Mouse (Mus musculus) megakaryocyte, adult 5-6 weeks (primary cell): ENCODE measurements around the gene Gper1. TPM values are rescaled to one million over a fixed set of nuclear protein-coding genes. Genes with fewer than 3 reads are reported as not detected.

Source experiments
- ATAC-seq: 2 replicates; pipeline ENCODE4 v1.8.0; 2016; ENCODE audit warnings: mild to moderate bottlenecking, inconsistent platforms; ENCODE audit not compliant: poor library complexity, severe bottlenecking
- total RNA-seq, 2 experiments: library from RNA; stranded (forward) in 1 of 2; stranded (reverse) in 1 of 2; fragments of 153-499, 151-499 nt in 1 of 2; fragments of 221-1000, 200-1000 nt in 1 of 2; gene quantifications; 2 replicates each; pipeline versions ENCODE4 v1.2.3 to v1.2.4; 2015 to 2017

Gper1 gene
- total RNA-seq (2015): 0.07 TPM in 1 of 2 replicates, not detected in the other
- 0.22 TPM in 1 of 2 replicates, not detected in the other for total RNA-seq (2017)

DNA sequence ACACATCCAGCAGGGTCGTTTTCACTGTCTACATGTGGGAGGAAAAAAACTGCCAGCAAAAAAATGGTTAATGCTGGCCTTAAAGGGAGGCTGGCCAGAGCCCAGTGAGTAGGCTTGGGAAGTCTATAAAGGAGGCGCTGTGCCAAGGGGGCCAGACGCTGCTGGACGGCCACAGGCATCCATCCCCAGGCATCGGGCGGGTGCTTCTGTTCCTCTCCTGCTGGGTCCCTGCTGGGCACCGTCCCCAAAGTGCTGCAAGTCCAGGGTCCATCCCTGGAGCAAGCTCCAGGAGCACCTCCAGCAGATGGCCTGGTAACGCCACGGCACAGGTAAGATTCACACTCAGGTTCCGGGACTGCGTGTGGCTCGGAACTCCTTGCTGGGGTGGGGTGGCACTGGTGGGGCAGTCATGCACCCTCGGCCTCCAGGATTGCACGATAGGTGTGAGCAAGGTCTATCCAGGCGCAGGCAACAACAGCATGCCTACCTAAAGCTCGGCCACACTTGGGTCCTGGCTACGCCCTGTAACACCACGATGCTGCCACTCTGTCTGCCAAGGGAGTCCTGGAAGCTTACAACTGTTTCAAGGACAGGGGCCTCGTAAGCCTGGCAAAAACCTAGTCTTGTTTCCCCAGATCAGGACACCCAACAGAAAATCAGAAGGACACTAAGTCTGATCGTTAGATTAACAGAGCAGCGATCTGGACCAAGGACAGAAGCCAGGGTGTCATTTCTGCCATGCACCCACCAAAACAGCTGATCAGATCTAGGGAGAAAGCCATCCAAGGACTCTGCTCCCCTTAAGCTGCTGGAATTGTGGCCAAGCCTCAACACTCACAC, at the start of gene Gper1:
Gper1 (plus strand) TSS at position 126 of the 840 bp plus-strand sequence.
- no peak for ATAC-seq

DNA sequence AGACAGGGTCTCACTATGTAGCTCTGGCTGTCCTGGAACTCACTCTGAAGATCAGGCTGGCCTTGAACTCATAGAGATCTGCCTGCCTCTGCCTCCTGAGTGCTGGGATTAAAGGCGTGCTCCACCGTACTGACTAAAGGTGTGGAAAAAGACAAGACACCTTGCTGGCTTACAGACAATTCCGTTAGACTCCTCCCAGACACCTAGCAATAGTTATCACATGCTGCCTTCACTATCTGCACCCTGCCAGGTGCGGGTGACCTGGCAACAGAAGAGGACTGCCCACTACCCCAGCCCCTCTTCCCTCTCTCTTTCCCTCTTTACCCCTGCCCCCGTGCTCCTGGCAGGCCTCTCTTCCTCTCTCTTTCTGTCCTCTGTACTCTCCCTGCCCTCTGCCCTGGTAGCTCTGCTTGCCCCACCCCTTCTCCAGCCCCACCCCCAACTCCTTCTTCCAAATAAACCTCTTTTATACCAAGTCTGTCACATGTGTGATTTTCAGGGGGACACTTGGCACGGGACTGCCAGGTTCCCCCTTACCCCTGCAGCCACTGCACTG, 49.0 kb upstream of the Gper1 start:
- ATAC-seq: no peak

DNA sequence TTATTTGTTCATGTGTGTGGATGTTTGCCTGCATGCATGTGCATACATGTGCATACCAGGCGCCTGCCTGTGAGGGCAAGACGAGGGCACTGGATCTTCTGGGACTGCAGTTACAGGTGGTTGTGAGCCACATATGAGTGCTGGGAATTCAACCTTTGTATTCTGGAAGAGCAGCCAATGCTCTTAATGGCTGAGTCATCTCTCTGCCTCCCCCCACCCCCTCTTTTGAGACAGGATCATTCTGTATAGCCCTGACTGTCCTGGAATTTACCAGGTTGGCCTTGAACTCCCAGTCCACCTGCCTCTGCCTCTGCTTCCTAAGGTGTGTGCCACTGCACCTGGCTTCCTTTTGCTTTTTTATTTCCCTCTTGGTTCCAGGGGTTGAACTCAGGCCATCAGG, 48.1 kb upstream of the Gper1 start:
- no peak for ATAC-seq

DNA sequence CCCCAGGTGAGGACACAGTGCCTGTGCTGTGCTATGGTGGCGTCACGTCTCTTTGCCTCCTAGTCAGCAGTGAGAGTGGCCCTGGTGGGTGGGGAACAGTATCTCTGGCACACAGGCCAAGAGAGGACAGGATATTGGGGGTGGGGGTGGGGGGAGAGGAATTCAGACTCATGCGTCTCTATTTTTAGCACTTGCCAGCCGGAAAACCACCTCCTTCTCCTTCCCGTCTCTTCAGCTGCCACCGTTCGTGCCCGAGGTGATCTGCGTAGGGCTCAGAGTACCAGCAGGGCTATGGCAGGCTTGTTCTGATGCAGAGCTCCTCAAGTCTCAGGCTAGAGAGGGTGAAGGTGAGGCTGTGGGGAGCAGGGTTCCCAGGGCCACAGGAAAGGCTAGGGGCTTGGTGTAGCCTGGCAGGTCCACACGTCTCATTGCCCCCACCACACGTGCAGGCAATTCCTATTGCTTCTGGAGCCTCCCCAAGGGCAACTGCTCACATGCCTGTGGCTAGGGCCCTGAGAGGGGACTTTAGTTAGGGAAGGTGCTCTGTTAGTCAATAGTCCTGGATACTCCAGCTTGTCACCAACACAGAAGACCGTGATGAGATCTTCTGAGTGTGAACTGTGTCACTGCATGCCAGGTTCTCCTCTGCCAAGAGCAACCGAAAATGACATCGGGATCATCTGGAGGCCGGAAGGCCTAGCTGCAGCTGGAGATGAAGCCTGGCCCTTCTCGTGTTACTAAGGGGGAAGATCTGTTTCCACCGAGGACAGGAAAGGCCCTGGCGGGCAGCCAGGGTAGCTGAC, 45.3 kb upstream of the Gper1 start, which contains the start of gene Gpr146:
Gpr146 (plus strand) TSS at position 230 of the 803 bp plus-strand sequence.
- no peak for ATAC-seq

DNA sequence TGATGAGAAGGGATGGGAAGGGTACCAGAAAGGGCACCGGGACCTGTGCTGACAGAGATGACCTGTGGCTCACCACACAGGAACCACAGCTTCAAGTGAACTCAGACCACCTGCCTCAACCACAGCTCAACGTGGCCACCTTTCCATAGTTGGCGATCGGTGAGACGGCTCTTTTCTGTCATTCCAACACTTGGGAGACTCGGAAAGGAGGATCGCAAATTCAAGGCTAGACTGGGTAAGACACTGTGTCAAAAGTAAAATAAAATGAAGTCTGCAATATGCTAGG, 44.7 kb upstream of the Gper1 start:
- no peak for ATAC-seq

DNA sequence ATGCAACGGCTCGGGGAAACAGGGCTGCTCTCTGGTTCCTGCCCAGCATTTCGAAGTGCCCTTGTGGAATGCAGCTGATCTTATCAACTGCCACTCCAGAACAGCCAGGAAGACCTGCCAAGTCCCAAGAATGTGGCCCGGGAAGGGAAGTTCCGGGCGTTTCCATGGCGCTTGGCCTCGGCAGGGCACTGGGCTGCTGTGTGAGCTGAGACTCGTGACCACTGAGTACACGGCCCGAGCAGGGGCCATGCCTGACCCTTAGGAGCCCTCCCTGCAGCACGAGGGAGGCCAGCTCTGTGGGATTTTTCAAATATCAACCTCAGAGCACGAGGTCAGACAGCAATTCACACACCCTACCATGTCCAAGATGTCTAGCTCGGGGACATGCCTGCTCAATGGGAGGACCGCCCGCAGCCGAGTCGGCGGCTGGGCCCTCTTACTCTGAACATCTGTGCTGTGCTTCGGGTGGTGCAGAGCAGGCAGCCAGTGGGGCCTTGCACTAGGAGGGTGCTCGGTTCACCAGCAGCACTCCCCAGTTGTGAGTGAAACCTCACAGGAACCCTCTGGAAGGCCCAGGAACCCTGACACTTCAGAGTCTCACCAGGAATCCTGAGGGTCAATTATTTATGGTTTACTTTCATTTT, 43.8 kb upstream of the Gper1 start:
- ATAC-seq: no peak

DNA sequence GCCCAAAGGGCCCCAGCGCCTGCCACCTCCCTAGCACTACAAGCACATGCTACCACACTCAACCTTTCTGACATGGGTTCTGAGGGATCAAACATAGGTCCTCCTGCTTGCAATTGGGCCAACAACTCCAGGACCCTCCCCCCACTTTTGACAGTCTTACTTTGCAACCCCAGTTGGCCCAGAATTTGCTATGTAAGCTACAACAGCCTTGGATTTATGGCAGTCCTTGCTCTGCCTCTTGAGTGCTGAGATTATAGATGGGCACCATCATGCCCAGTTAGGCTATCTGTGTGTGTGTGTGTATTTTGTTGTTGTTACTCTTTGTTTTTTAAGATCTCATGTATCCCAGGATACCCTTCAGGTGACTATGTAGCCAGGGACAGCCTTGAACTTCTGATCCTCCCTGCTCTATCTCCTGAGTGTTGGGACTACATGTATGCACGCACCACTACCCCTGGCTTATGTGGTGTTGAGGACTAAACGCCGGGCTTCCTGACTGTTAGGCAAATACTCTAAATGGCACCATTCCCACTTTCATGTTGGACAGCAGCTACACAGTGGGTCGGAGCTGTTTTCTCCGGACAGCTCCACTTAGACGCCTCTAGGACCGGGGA, 43.1 kb upstream of the Gper1 start:
- peak; percentile 1; the same call in 1 of the 2 replicates for ATAC-seq

DNA sequence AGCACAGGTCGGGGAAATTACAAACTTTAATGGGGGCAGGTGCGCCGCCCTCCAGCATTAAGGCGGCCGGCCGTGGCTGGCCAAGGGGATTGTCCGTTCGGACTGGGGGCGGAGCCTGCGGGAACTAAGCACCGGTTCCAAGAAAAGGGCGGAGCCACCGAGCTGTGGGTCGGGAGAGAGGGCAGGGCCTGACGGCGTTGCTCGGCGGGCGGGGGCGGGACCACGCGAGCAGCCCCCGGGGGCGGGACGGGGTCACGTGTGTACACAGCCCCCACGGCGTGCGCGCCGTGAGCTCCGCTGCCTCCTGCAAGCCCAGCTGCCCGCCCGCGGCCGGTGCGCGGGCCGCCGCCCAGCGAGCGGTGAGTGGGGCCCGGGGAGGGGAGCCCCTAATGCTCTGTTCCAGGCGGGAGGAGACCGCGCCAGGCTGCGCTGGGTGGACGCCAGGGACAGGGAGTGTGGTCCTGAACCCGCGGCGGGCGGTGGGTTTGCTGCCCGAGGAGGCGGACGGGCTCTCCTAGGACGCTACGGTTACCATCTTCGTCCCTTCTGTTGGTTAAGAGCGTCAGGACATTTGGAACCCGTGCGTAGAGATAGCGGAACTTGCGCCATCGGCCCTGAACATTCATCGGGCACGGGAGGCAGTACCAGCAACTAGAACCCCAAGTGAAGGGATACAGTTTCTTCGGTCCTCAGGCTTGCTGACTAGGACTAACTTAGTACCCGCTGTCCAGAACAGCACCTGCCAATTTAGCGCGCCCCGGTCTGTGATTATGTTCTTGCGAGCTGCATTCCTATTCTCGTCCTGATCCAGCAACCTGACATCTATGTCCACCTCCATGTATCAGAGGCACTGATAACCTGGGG, 42.3 kb upstream of the Gper1 start:
- peak; percentile 72 for ATAC-seq

DNA sequence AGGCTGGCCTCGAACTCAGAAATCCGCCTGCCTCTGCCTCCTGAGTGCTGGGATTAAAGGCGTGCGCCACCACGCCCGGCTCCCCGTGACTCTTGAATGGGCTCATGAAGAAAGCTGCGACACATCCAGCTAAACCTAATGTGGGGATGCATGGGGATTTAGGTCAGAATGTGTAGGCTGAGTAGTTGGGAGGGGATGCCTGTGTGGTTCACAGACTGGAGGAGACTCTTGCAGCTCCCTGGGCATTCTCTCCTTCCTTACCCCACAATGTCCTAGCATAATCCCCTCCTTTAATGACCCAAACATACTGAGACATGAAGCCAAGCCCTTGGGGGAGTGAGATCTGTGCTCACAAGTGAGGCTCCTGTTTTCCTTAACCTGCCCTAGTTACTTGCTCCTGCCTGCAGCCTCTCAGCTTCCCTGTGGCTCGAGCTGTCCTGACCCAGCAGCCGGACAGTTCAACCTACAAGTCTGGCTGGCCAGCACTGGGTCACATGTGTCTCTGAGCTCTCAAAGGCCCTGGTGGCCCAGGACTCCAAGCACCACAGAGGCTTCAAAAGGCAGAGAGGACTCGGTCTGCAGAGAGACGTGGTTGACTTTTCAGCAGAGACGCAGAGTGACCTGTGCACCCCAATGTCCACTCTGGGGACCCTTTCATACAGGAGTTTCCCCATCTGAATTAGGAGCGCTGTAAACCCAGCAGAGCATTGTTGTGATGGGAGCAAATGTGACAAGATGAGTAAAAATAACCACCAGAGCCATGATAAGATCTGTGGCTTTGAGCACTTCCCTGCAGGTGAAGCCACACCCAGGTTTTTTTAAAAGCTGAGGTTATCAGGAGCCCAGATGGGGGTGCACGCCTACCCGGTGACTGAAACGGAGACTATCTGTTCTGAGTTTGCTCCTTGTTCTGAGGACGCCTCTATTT, 41.1 kb upstream of the Gper1 start:
- ATAC-seq: peak; percentile 37

DNA sequence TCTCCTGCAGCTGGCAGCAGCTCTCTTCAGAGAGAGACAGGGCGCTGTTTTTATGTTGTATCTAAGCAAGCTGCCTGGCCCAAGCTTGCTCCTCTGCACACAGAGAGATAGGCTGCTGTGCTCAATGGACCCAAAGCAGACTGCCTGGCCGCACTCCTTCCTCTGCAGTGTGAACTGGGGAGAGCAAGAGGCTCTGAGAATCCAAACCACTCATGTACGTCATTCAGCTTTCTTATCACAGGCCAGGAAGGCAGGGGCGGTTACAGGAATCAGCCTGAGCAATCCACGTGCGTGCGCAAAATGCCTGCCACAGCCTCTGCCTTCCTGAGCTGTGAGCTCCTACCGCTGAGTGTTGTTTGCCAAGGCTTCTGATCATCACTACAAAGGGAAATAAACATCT, 40.2 kb upstream of the Gper1 start:
- ATAC-seq: peak; percentile 30

DNA sequence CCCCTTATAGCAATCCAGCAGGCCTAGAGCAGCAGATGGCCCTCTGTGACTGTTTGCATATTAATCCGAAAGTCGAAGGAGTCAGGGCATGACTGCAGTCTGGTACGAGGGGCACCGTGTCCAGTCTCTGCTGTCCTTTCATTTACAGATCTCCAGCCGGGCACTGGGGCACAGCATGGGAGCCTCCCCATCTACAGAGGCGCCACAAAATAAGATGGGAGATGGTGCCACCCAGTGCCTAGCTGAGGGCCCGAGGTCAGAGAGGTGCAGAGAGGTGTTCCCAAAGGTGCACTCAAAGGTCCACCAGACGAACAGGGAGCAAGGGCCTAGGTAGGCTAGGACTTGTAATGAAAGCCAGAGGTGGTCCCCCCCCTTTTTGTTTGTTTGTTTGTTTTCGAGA, 39.7 kb upstream of the Gper1 start:
- no peak for ATAC-seq

DNA sequence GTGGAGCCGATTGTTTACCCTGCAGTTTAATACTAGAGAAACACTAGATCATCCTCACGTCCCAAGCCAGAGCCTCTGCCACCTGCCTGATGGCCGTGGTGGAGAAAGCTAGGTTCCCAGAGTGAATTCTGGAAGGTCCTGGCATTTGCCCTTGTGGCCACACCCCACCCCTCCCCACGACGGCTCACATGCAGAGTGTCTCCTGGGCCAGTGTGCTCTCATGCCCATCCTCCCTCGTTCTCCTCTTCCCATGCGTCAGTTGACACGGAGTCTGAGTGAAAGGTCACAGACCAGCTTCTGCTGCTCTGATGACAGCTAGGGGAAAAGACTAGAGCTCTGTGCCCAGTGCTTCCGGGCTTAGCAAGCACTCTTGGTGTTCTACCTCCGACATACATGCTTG, 38.4 kb upstream of the Gper1 start:
- no peak for ATAC-seq

DNA sequence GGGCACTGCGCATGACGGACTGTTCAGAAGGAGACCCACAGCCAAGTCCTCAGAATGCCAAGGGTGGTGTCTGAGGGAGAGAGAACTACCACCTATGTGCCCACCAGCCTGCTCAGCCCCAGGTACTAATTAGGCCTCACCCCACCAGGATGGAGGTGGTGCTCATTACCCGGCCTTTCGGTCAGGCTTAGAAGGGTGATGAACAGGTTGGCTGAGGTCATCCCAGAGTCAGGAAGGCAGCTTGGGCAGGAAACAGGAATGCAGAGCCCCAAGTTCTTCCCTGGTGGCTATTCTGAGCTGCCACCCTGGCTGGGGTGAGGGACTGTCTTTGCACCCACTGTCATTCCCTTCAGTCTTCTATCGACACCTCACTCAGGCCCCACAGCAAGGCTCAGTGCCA, 36.9 kb upstream of the Gper1 start:
- no peak for ATAC-seq

DNA sequence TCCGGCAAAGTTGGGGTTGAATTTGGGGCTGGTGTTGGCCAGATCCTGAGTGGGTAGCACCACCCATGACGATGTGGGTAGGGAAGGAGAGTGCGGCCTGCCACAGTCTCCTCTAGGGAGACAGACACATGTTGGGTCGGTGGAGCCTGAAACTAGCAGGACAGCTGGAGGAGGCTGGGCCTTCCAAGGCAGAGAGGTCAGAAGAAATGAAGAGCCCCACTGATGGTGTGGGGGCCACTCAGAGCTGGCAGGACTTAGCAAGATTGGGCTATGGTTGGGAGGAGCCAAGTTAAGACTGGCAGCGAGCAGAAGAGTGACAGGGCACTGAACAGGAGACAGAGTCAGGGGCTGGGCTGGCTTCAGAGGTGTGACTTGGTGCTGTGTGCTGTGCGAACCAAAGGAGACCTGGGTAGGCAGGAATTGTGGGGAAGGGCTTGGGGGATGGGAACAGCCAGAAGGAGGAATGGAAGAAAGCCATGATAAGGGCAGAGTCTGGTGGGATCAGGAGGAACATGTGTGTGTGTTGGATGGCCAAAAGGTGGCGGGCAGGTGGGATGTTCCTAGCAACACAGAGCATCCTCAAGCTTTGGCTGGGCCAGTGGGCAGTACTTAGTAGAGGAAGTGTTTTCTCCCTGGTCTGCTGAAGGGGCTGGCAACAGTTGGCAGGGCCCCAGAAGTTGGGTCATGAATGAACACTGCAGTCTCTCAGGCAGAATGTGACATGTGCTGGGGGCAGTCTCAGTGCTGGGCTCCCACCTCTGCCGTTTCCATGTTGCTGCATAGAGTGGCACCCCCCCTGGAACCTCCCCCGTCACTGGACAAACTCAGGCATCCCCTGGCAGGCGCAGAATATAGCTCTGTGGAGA, 35.4 kb upstream of the Gper1 start:
- ATAC-seq: no peak

DNA sequence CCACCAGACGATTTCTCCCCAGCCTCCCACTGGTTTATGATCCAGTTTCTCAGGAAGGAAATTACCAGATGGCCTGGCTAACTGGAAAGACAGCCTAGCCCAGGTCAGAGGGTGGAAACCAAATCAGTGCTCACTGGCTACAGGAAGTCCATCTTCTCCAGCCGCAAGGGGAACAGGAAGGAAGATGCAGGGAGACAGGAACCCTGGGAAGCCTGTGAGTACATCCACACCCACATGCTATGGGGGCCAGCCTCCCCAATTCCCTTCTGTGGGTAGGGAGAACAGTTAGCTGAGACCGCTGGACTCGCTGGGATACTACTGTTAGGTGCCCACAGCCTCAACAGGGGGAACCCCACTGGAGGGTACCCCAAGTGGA, 34.8 kb upstream of the Gper1 start:
- no peak for ATAC-seq

DNA sequence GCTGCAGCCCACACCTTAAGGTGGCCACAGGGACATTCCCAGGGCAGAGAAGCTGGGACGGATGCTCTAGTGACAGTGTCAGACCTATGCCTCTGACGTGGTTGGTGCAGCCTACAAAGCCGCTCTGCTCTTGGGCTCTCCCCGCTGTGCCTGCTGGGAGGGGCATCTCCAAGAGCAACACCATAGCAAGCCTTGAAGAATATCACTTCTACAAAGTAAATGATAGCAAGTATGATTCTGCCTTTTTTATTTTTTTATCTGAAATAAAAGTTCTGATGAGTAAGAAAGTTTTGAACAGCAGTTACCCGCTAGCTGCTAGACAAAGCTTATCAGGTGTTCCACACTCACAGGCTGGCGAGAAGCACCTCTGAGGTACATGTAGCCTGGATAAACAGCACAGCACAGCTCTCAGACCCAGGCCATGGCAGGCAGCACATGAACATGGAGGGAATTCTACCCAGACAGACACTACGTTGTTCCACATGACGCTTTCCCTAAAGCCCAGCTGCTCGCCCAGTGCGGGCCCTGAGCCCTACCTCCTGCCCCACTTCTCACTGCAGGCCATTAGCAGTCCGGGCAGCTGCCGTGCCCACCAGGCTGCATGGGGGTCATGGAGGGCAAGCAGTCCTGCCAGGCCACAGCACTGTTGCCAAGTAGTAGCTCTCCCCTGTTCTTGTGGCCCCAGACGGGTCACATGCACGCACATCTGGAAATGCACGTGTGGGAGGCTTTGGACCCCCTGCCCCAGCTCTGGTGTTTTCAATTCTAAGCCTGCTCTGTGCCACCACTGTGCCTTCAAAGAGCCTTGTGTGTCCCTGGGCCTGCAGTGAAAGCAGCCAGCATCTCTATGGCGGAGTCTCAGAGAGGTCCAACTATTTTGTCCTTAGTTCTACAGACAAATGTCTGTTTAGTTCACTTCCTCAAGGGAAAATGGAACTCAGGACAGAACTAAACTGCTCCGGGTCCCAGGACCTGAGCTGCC, 34.0 kb upstream of the Gper1 start:
- peak; percentile 14; the same call in 1 of the 2 replicates for ATAC-seq

DNA sequence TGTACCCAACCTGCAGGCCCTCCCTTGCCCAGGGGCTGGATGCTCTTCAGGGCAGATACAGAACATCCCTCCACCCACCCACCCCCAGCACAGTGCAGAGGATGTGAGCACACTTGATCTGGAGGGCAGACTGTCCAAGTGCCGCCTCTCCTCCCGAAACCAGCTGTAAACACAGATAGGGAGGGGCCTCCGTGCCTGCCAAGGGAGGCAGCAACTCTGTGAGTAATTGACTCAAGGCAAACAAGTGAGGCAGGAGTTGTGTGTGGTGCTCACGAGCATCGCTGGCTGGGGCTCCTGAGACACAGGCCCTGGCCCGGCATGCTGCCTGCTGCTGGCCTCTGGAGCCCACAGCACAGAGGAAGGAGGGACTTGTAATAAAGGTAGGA, 33.3 kb upstream of the Gper1 start:
- ATAC-seq: peak; percentile 20; the same call in 1 of the 2 replicates
